Mouse (Mus musculus) lung, embryonic 14.5 days (tissue): ENCODE measurements around the gene Chchd6. TPM values are rescaled to one million over a fixed set of nuclear protein-coding genes. Genes with fewer than 3 reads are reported as not detected.

Source experiments
- ATAC-seq: fragments of 200-750 bp; cut with Nextera tagmentation; 2 replicates; pipeline ENCODE4 v1.8.0; 2017; ENCODE audit warnings: mild to moderate bottlenecking, moderate TSS enrichment, moderate library complexity; ENCODE audit not compliant: insufficient read depth
- DNase-seq: peaks from one replicate; pipeline ENCODE4 v3.0.0-alpha.2; 2015
- H3K27ac ChIP-seq: fragments of 300-500 bp; sonication (generic); 2 replicates; pipeline ENCODE4 v1.5.1; 2014; ENCODE audit warnings: low read depth, mild to moderate bottlenecking, moderate library complexity
- H3K27me3 ChIP-seq: fragments of 300-500 bp; sonication (generic); 2 replicates; pipeline ENCODE4 v1.6.1; 2014; ENCODE audit warnings: low read length, control low read depth; ENCODE audit not compliant: insufficient read depth
- H3K36me3 ChIP-seq: fragments of 300-500 bp; sonication (generic); 2 replicates; pipeline ENCODE4 v1.6.1; 2014; ENCODE audit warnings: control low read depth; ENCODE audit not compliant: insufficient read depth
- H3K4me1 ChIP-seq: fragments of 300-500 bp; sonication (generic); 2 replicates; pipeline ENCODE4 v1.6.1; 2014; ENCODE audit warnings: antibody characterized with exemption, control low read depth; ENCODE audit not compliant: insufficient read depth
- H3K4me2 ChIP-seq: fragments of 300-500 bp; sonication (generic); 2 replicates; pipeline ENCODE4 v1.6.1; 2014; ENCODE audit warnings: mild to moderate bottlenecking
- H3K4me3 ChIP-seq: fragments of 300-500 bp; sonication (generic); 2 replicates; pipeline ENCODE4 v1.5.1; 2014; ENCODE audit warnings: low read depth, low read length
- H3K9ac ChIP-seq: fragments of 300-500 bp; sonication (generic); 2 replicates; pipeline ENCODE4 v1.6.1; 2014
- H3K9me3 ChIP-seq: fragments of 300-500 bp; sonication (generic); 2 replicates; pipeline ENCODE4 v1.6.1; 2016; ENCODE audit warnings: low read depth, low read length, control low read depth
- CTCF ChIP-seq: IDR thresholded peaks from 2 replicates; pipeline ENCODE4 v1.5.1; 2016; ENCODE audit warnings: antibody characterized with exemption, low read depth
- WGBS: fragments of 180-500 bp; shearing (Covaris S2); extraction: QIAGEN DNeasy Blood & Tissue Kit; methylation state at CpG from one replicate; pipeline ENCODE4 v1.1.7; 2014; 5-methylcytosine and 5-hydroxymethylcytosine counted together
- polyA plus RNA-seq: library from polyadenylated mRNA; unstranded; fragments of >200 nt; fragmentation: Nextera tagmentation; extraction: Ambion mirVana; gene quantifications from 2 replicates; pipeline ENCODE4 v1.2.1, GENCODE M21; 2014

The Chchd6 gene
- polyA plus RNA-seq, 1 experiment from 2014 or later = 69.3 TPM

DNA sequence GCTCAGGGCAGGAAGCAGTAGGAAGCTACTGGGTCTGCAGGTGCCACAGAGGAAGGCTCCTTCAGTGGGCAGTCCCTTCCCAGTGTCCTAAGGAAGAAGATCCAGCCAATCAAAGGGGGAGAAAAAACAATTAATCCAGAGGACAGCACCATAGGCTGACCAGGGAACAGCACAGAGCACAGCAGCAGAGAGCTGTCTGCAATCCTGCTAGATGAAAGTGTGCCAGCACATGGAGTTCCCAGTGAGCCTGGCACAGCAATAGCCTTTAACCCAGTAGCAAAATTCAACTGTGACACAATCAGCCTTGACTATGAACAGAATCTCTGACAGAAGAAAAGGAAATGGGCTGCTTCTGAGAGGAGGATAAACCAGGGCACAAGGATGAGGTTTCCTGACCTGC is 9.8 kb downstream of the Chchd6 start:
- Histone ChIP-seq H3K27me3 (no peaks in the 10 kb centered on the region), H3K9me3 (no peaks in the 10 kb centered on the region), H3K4me2 (no peak overlapping the region), H3K4me3 (no peak overlapping the region), H3K27ac (no peak overlapping the region), H3K9ac (no peak overlapping the region), H3K36me3 (no peaks in the 10 kb centered on the region), H3K4me1 (no peaks in the 10 kb centered on the region; the same call in 1 of the 2 replicates)
- DNase-seq (no peak), ATAC-seq (no peak)
- no peak for TF ChIP-seq CTCF

DNA sequence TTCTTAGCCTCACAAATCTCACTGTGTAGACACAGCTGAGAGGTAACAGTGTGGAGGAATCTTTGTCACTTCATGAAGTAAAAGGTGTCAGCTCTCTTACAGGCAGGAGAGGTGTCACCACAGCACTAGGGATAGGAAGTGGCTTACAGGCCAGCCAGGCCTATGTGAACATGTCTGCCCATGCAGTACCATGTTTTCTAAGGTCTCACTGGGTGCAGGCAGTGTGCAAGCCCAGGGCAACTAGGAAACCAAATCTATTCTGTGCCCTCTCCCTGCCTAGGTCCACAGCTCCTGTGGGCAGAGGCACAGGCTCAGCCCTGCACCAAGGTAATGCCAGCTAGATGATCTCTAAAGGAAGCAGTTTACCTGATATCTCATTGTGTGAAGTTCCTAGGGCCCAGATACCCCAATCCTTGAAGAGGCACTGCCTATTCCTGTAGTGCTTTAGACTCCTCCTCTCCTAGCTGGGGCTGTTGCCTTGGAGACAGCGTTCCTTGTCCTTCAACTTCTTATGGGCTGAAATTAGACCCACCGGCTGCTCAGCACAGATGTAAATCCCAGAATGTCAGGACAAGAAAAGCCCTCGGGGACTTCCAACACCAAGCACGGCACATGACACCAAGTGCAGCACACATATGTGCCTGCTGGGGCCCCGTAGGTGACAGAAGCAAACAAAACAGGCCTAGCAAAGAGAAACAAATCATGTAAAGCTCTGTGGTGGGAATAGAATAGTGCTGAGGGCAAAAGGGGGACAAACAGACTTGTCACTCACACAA is 10.6 kb downstream of the Chchd6 start:
- no peaks in the 10 kb centered on the region for H3K36me3 ChIP-seq
- no peak overlapping the region for H3K4me2 ChIP-seq
- no peak overlapping the region for H3K4me3 ChIP-seq
- H3K4me1 ChIP-seq = no peaks in the 10 kb centered on the region; the same call in 1 of the 2 replicates
- DNase-seq = no peak
- ATAC-seq = peak; percentile 28; the same call in 1 of the 2 replicates
- TF ChIP-seq CTCF = no peak
- no peak overlapping the region for H3K9ac ChIP-seq
- H3K27ac ChIP-seq = no peak overlapping the region
- WGBS = 18% methylated on average over 5 of the region's 5 CpGs
- no peaks in the 10 kb centered on the region for H3K9me3 ChIP-seq
- H3K27me3 ChIP-seq = no peaks in the 10 kb centered on the region

DNA sequence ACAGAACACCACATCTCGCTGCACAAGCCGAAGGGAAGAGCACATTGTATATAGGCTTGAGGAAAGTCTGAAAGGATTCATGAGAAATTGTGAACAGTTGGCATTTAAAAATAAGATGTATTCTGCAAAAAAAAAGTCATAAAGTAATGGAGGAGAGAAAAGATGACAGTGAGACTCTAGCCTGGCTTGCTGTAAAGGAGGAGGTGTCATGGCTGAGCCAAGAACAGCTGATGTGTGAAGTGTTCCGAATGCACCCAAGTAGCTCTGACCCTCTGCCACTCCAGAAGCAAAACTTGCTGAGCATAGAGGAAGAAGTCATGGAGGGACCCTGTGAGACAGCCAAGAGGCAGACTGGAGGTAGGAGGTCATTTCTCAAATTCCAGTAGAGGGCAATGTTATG is 12.3 kb downstream of the Chchd6 start:
- ATAC-seq = no peak
- WGBS = 83% methylated on average over 3 of the region's 3 CpGs
- Histone ChIP-seq H3K9ac (no peak overlapping the region), H3K9me3 (no peaks in the 10 kb centered on the region), H3K4me3 (no peak overlapping the region), H3K36me3 (no peaks in the 10 kb centered on the region), H3K27ac (no peak overlapping the region), H3K4me1 (no peaks in the 10 kb centered on the region; the same call in 1 of the 2 replicates), H3K27me3 (no peaks in the 10 kb centered on the region), H3K4me2 (no peak overlapping the region)
- TF ChIP-seq CTCF = no peak
- DNase-seq = no peak

DNA sequence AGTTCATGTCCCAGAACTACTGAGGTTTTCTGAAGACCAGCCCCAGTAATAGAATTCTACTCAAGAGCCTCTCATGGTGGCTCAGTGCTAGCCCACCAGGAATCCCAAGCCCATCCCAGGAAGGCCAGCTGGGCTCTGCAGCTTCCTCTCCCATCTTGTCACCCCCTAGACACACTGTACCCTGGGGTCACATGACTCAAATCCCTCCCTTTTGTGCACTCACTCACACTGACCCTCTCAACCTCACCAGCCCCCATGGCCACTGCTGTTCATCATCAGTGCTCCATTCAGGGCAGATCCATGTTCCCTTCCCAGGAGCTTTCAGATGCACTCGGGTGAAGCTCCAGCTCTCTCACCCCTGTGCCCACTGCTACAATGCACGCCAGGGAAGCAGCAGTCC is 20.8 kb downstream of the Chchd6 start:
- no peaks in the 10 kb centered on the region for H3K27me3 ChIP-seq
- H3K9me3 ChIP-seq = no peaks in the 10 kb centered on the region
- no peak overlapping the region for H3K27ac ChIP-seq
- no peaks in the 10 kb centered on the region for H3K4me1 ChIP-seq
- no peak for DNase-seq
- no peak overlapping the region for H3K9ac ChIP-seq
- ATAC-seq = no peak
- H3K4me2 ChIP-seq = no peak overlapping the region
- 47% methylated on average over 2 of the region's 2 CpGs for WGBS
- no peaks in the 10 kb centered on the region for H3K36me3 ChIP-seq
- no peak for TF ChIP-seq CTCF
- H3K4me3 ChIP-seq = no peak overlapping the region

DNA sequence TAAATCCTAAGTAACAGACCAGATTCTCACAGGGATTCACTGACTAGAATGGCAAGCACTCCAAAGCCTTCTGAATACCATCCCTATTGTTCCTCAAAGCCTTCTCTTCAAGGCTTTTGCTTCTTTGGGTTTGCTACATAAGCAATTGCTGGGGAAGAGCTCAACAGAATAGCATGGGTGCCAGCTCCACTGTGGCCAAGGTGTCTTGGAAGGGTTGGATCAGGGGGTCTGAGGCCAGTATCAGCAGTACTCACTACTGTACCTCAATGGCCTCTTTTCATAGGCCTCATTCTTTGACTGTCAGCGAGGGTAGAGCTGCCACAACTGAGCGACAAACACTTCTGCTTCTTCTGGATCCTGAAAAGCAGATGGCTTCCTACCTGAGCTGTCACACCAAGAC is 21.7 kb downstream of the Chchd6 start:
- H3K27me3 ChIP-seq = no peaks in the 10 kb centered on the region
- ATAC-seq (no peak), DNase-seq (no peak)
- TF ChIP-seq CTCF = no peak
- H3K9me3 ChIP-seq = no peaks in the 10 kb centered on the region
- no peak overlapping the region for H3K27ac ChIP-seq
- no peak overlapping the region for H3K4me3 ChIP-seq
- no peaks in the 10 kb centered on the region for H3K4me1 ChIP-seq
- no peaks in the 10 kb centered on the region for H3K36me3 ChIP-seq
- no peak overlapping the region for H3K4me2 ChIP-seq
- WGBS = 85% methylated on average over 2 of the region's 2 CpGs
- H3K9ac ChIP-seq = no peak overlapping the region

DNA sequence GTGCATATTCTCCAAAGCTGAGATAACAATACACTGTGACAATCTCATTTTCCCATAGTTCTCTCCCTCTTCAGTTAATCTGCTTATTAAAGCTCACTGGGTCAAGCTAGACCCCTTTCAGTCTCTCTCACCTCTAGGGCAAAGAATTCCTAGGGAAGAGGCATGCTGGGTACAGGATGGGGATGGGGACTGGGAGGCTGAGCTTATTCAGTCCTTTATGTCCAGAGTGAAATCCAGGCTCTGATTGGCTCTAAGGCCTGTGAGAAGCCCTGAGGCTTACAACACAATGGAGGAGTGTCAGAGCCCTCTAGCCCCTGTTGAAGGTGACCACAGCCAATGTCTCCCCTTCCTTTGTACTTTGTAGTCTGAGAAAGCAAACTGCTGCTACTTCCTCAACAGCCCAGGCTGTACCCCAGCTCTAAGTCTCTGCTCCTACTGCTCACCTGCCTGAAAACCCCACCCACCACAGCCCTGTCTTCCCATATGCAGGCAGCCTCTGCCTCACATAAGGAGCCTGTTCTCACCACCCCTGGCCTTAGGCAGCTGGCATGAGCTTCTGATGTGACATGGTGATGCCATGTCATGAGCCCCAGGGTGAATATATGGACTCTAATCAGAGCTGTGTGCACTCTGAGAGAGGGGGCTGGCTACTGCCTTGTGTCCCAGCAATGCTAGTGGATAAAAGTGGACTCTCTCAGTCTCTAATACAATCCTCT is 22.4 kb downstream of the Chchd6 start:
- Histone ChIP-seq H3K27ac (no peak overlapping the region), H3K4me3 (no peak overlapping the region), H3K9ac (no peak overlapping the region), H3K36me3 (no peaks in the 10 kb centered on the region), H3K27me3 (no peaks in the 10 kb centered on the region), H3K9me3 (no peaks in the 10 kb centered on the region), H3K4me1 (no peaks in the 10 kb centered on the region), H3K4me2 (no peak overlapping the region)
- no peak for ATAC-seq
- no peak for DNase-seq
- TF ChIP-seq CTCF = no peak

DNA sequence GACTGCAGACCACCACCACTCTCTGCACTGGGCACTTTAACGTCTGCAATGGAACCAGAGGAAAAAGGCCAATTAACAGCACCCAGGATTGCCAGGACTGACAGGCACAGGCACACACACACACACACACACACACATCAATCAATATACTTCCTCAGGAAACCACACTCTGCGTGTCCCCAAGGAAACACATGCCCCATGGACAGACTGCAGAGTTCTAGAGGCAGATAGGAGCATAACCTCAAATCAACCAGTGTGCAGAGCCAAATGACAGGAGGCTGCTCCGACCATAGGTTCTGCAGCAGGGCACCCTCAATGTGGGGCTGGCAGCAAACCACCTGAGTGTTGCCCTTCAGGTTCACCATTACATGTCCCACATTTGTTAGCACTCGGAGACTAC is 26.1 kb downstream of the Chchd6 start:
- TF ChIP-seq CTCF = no peak
- no peak overlapping the region for H3K27ac ChIP-seq
- WGBS = 63% methylated on average over 4 of the region's 4 CpGs
- H3K36me3 ChIP-seq = 0 out of 2 replicates have a peak, but pooled peaks cover 5% of the 10 kb centered on the region
- no peak for DNase-seq
- no peaks in the 10 kb centered on the region for H3K27me3 ChIP-seq
- ATAC-seq = no peak
- no peak overlapping the region for H3K9ac ChIP-seq
- no peak overlapping the region for H3K4me2 ChIP-seq
- no peak overlapping the region for H3K4me3 ChIP-seq
- H3K4me1 ChIP-seq = no peaks in the 10 kb centered on the region
- H3K9me3 ChIP-seq = no peaks in the 10 kb centered on the region
